Comparison of ENCODE assay signal across 23 mouse cellular contexts in the genomic region with DNA sequence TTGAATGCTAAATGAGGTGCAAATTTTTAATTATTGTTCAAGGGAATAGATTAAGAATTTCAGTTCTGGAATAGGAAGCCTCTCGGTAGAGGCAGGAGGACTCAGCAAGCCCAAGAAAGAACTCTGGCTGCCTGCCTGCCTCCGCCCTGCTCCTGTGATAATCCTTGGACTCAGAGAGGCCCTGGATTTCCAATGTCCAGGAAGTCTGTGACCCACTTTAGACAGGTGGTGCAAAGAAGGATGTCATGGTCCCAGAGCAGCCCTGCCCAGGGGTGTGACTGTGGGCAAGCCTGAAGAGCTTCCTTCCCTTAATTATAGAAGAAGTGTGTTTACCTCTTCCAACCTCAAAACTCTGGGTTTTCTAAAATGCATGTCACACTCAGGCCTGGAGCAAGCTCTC.
DNase-seq lines count a peak whose midpoint lies in the region; ATAC-seq and TF ChIP-seq lines count a peak whose summit lies in the region.
"Had no signal": no experiment of that assay in that cellular context is flagged by ENCODE, and none has a peak within 500 bp of the region (broad histone marks: within the 10 kb centered on the region; RNA-seq: fewer than 3 reads in every experiment).

No protein-coding gene starts in this region.

- DNase-seq in embryonic facial prominence, embryonic 10.5 days (ENCODE audit: low spot score) = no peak
- DNase-seq in cerebellum, adult 11-12 months = peak; percentile 81
- DNase-seq in cerebellum, adult 9-10 months = peak; percentile 84
- peak; percentile 86 to 90 for DNase-seq in cerebellum, postnatal 25 days
- DNase-seq in spleen, postnatal 14 days (ENCODE audit: low spot score in 2 of 2) = no peak
- no peak for DNase-seq in gastrocnemius, postnatal 25 days
- no peak for DNase-seq in gastrocnemius, adult 2 months
- DNase-seq: adrenal gland, postnatal 36 days; forebrain, postnatal 0 days; heart, adult 18-20 months; heart, postnatal 10 days; heart, postnatal 4 days; kidney, adult 2 months had no signal

- TF ChIP-seq CTCF in gastrocnemius, adult 2 months (IDR thresholded peaks at IDR 0.05) = no peak

- no peaks in the 10 kb centered on the region for H3K9me3 ChIP-seq in embryonic facial prominence, embryonic 15.5 days (replicated peaks)
- no peaks in the 10 kb centered on the region for H3K9me3 ChIP-seq in embryonic facial prominence, embryonic 10.5 days
- H3K9me3 ChIP-seq: embryonic facial prominence, embryonic 13.5 days; heart, embryonic 10.5 days; hindbrain, embryonic 12.5 days; intestine, embryonic 15.5 days; kidney, embryonic 15.5 days had no signal

- peak; percentile 63; the same call in 1 of the 2 replicates for ATAC-seq in embryonic facial prominence, embryonic 15.5 days (ENCODE audit: insufficient number of reproducible peaks, low FRiP score, low TSS enrichment, low read depth)
- ATAC-seq: activated CD4-positive, CD25-positive, alpha-beta regulatory T cell, adult 4 months; forebrain, embryonic 13.5 days; forebrain, postnatal 0 days; intestine, embryonic 15.5 days; Patski had no signal

- 91% methylated on average over 2 of the region's 2 CpGs for WGBS in embryonic facial prominence, embryonic 15.5 days
- 94% methylated on average over 2 of the region's 2 CpGs for WGBS in embryonic facial prominence, embryonic 10.5 days

- H3K4me1 ChIP-seq in embryonic facial prominence, embryonic 15.5 days = no peaks in the 10 kb centered on the region
- no peaks in the 10 kb centered on the region for H3K4me1 ChIP-seq in embryonic facial prominence, embryonic 10.5 days
- H3K4me1 ChIP-seq: embryonic facial prominence, embryonic 13.5 days; forebrain, embryonic 13.5 days; heart, embryonic 10.5 days; hindbrain, embryonic 12.5 days; intestine, embryonic 15.5 days; kidney, embryonic 15.5 days had no signal

- H3K27ac ChIP-seq in embryonic facial prominence, embryonic 15.5 days (replicated peaks) = no peak overlapping the region
- no peak overlapping the region for H3K27ac ChIP-seq in embryonic facial prominence, embryonic 10.5 days (replicated peaks)
- H3K27ac ChIP-seq in gastrocnemius, adult 2 months = no peak overlapping the region
- H3K27ac ChIP-seq: embryonic facial prominence, embryonic 13.5 days; forebrain, embryonic 13.5 days; heart, embryonic 10.5 days; hindbrain, embryonic 12.5 days; intestine, embryonic 15.5 days; kidney, embryonic 15.5 days had no signal

- no peak overlapping the region for H3K4me2 ChIP-seq in embryonic facial prominence, embryonic 15.5 days (replicated peaks)
- H3K4me2 ChIP-seq: embryonic facial prominence, embryonic 13.5 days; forebrain, embryonic 13.5 days; hindbrain, embryonic 12.5 days; intestine, embryonic 15.5 days; kidney, embryonic 15.5 days had no signal

- no peak overlapping the region for H3K9ac ChIP-seq in embryonic facial prominence, embryonic 15.5 days
- H3K9ac ChIP-seq: embryonic facial prominence, embryonic 13.5 days; forebrain, embryonic 13.5 days; forebrain, postnatal 0 days; hindbrain, embryonic 12.5 days; intestine, embryonic 15.5 days; kidney, embryonic 15.5 days had no signal

- H3K27me3 ChIP-seq in embryonic facial prominence, embryonic 15.5 days = no peaks in the 10 kb centered on the region
- H3K27me3 ChIP-seq in embryonic facial prominence, embryonic 10.5 days (replicated peaks; ENCODE audit: low read depth, poor library complexity, severe bottlenecking) = no peaks in the 10 kb centered on the region
- H3K27me3 ChIP-seq: CH12.LX; embryonic facial prominence, embryonic 13.5 days; forebrain, embryonic 13.5 days; hindbrain, embryonic 12.5 days; intestine, embryonic 15.5 days; kidney, embryonic 15.5 days had no signal

- intact Hi-C loops in gastrocnemius, adult 2 months (cut with DNase I) = no loop called here

- no peaks in the 10 kb centered on the region for H3K36me3 ChIP-seq in embryonic facial prominence, embryonic 15.5 days
- H3K36me3 ChIP-seq in embryonic facial prominence, embryonic 10.5 days (replicated peaks) = no peaks in the 10 kb centered on the region
- H3K36me3 ChIP-seq: embryonic facial prominence, embryonic 13.5 days; heart, embryonic 10.5 days; hindbrain, embryonic 12.5 days; intestine, embryonic 15.5 days; kidney, embryonic 15.5 days had no signal

- no peak overlapping the region for H3K4me3 ChIP-seq in embryonic facial prominence, embryonic 15.5 days (replicated peaks)
- H3K4me3 ChIP-seq in embryonic facial prominence, embryonic 10.5 days = no peak overlapping the region
- H3K4me3 ChIP-seq in gastrocnemius, adult 2 months = no peak overlapping the region
- H3K4me3 ChIP-seq: embryonic facial prominence, embryonic 13.5 days; forebrain, embryonic 13.5 days; heart, embryonic 10.5 days; hindbrain, embryonic 12.5 days; intestine, embryonic 15.5 days; kidney, embryonic 15.5 days had no signal

Comparison
In these comparisons a context has a peak if more than half of its experiments do, and no peak if none do; other contexts are left out.
1. DNase-seq: peak in cerebellum, adult 11-12 months (single experiment), cerebellum, adult 9-10 months (single experiment) and cerebellum, postnatal 25 days (2 of 2); none in embryonic facial prominence, embryonic 10.5 days (single experiment), spleen, postnatal 14 days (0 of 2), gastrocnemius, postnatal 25 days (single experiment) and gastrocnemius, adult 2 months (single experiment).